Mouse (Mus musculus) mouse trophoblast stem cell (cell line): ENCODE measurements at regions not wholly inside any gene's neighbourhood (a gene's known extent, or its start where the extent isn't known, plus 50 kb on each side); places are given as distances from the start of the nearest gene placed in this dataset.

Source experiments
- in situ Hi-C, 2 experiments: fragments of 300-500 bp; cut with MseI, MboI; formaldehyde crosslinking; loops; 2 replicates in 1 of 2; 3 replicates in 1 of 2; pipeline ENCODE4 v1.15.1; 2025

DNA sequence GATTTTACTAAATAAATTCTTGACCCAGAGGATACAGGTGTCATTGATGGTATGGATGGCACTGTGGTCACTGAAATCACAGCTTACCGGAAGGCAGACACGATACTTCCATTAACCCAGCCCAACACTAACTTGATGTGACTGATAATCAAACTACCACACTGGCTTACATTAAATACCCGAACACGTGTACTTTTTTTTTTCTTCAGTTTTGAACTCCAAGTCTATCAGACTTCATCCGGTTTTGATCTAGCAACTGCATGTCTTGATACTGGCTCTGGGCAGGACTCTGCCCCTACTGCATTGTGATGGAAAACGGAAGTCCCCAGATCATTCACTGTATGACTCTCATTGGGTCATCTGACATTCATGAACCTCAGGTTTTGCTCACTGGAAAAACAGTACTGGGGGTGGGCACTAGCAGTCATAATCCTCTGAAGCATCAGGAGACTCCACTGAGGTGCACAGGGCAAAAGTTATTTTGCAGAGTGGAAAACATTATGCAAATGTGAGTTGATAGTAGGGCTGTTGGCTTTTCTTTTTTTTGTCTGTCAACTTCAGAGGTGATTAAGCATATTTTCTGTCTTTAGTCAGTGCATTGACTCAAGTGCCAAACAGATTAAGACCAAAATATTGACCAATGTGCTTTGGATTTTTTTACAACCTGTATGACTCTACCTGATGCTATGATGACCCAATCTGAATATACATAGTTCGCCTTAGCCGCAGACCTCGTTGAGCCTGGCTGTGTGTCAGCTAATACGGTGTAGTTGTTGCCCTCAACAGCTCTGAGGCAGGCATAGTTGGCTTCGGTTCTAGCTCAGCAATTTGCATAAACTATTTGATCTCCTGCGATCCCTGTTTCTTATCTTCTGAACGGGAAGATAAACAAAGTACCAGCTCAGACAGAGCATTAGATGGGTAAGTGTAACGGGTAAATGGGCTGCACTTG is 174.1 kb upstream of the Cited2 start:
- in situ Hi-C loops, result no loop called here

DNA sequence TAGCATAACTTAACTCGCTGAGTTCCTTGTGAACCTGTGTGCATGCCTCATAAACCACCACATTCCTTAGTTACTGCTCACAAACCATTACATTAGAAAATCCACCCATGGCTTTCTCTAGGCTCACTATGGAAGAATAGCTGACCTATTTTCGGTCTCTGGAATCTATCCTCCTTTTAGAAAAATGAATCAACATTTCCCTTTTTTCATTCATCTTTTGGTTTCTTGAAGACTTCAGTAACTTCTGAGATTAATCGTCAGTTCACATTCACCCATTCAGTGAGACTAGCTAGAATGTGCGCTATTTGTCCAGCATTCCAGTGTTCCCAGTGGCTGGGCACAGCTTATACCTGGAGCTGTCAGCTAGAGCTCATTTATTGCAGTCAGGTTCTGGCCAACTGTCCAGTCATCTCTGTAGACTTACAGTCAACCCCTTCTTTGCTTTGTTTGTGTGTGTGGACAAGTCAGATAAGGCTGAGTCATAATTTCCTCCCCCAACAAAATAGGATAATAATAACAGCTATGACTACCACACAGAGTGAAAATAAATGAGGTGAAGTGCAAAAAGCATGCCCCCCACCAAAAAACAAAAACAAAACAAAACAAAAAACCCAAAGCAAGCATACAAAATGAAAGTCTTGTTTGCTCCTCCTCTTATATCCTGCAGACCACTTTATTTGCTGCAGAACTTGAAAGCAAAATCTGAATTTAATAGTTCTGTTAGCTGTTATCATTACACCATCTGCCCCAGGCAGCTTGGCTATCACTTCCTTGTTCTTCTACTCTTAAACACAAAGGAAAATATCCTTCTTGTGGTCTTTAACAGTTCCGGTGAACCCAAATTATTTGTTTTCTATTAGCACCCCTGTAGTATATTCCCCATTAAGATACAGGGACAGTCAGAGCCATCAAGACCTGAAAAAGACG is 173.0 kb upstream of the Cited2 start:
- in situ Hi-C loops, result no loop called here

DNA sequence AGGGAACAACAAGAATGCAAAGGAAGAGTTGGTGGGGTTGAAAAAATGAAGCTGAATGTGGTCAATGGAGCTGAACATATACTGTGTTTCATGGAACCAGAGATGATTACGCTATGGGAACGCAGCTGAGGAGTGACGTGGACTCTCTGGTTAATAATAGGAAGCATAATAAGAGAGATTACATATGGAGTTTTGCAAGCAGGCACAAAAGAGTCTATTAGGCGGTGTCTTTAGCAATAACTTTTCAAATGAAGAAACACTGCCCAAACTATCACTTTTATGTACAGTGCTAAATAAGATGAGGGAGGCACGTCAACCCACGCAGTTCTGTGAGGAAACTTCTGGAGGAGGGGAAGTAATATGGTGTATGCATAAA is 172.4 kb upstream of the Cited2 start:
- in situ Hi-C loops, result no loop called here

DNA sequence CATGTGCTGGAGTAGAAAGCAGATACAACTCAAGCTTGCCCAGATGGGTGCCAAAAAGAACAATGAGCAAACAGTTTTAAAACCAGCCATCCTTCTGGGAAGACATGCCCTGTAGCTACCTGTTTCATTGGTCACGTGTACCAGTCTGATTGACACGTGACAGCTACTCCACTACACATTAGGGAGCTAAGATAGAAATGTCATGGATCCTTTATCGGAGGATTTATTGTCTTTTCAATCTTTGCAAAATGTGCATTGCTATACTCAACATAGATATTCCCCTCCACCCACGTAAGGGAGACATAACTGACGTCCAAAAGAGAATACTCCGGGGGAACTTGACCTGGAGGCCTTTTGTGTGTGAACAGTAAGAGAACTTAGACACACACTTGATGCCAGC is 171.1 kb upstream of the Cited2 start:
- in situ Hi-C loops, result no loop called here

DNA sequence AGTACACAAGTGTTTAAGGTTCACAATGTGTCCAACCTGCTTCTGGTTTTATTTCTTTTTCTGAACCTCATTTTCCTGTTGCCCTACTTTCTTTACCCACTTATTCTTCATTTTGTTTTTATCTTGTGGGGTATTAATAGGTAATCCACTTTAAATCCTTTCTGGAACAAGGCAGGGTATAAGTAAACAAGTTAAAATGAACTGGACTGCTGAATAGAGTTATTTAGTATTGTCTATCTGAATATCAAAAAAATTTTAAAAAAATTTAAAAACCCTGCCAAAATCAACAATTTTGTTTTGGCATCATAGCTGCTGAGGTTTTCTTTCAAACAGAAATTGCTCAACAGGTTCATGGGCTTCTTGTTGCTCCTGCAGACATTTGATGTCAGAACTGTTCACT is 170.7 kb upstream of the Cited2 start:
- in situ Hi-C loops, result no loop called here

DNA sequence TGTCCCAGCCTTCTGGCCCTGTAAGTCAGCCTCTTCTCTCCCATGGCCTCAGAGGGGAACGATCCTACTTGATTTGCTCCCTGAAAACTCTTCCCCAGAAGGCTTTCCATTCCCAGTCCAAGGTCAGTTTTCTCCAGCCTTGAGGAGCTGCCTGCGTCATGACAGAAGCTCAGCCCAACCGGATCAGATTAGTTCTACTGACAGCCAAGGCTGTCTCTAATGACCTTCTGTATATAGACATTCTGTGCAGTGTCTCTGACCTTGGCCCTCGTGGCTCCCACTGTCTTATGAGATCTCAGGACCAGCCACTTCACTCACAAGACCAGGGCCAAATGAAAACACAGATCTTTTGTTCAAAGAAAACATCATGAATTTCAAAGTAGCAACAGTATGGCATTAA is 166.6 kb upstream of the Cited2 start:
- in situ Hi-C loops, result no loop called here

DNA sequence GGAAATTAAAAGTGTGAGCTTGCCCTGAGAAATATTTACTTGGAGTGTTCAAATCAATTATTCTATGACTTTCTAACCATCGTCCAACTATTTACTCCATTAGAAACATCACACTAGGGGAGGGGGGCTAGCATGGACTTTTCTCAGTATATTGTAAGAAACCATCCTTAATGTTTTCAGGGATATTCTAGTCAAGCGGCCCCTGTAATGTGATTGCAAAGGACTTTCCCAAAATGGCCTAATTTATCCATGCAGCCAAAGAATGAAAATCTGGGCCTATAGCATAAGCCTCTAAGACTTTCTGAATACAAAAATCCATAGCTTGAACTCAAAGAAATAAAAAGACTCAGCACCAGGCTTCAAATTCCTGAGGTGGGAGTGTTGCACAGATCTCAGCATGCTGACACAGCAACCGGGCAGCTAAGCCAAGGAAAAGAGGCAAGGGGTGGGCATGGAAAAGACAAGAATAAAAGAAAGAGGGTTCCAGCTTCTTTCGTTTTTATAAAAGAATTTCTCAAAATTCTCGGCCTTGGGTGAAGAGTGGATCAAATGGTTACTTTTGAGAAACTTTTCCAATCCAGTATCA is 163.6 kb upstream of the Cited2 start:
- in situ Hi-C loops, result no loop called here

DNA sequence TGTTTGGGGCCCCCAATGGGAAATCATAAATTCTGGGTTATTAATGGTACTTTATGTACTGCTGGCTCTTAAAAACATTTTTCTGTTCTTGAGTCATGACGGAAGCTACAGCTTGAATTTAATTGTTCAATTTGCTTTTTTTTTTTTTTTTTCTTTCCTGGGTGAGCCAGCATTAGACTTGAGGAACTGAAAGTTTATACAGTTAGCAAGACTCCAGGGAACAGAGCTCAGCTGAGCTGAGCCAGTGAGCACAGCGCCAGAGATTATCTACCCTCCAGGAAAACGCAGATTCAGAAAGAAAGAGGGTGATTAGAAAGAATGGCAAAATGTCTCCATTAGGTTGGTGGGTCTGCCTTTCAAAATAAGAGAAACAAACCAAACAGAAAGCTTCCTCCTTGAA is 163.0 kb upstream of the Cited2 start:
- in situ Hi-C loops, result no loop called here

DNA sequence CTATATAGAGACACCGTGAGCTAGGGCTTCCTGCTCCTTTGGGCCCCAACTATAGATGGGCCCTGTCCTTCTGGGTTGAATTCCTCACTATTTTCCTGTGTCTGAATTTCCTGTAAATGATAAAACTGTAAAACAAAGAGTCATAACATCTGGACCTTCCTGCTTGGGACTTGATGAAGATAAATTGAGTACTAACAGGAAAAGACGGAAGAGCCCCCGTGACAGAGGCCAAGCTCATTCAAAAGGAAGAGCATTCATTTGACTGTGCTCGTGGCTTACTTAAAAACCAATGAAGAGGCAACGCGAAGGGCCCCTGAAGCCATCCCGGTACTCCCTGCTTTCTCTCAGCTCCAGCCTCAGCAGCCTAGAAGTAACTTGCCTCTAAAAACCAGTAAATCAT is 161.6 kb upstream of the Cited2 start:
- in situ Hi-C loops, result no loop called here

DNA sequence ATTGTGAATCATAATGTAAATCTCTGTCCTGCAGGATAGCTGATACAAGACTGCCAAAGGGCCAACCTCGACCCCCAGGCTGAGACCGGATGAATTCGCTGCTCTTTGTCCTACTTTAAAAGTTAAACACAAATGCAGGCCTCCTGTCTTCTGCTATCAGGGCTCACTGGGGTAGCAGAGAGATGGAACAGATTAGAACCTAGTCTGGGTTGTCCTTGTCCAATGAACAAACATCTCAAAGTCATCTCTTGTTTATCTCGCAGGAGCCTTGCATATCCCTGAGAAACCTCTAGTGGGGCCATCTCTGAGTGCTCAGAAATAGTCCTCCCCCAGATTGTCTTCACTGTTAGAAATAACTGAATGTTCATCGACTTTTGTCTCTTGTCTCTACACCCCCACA is 161.0 kb upstream of the Cited2 start:
- in situ Hi-C loops, result no loop called here

DNA sequence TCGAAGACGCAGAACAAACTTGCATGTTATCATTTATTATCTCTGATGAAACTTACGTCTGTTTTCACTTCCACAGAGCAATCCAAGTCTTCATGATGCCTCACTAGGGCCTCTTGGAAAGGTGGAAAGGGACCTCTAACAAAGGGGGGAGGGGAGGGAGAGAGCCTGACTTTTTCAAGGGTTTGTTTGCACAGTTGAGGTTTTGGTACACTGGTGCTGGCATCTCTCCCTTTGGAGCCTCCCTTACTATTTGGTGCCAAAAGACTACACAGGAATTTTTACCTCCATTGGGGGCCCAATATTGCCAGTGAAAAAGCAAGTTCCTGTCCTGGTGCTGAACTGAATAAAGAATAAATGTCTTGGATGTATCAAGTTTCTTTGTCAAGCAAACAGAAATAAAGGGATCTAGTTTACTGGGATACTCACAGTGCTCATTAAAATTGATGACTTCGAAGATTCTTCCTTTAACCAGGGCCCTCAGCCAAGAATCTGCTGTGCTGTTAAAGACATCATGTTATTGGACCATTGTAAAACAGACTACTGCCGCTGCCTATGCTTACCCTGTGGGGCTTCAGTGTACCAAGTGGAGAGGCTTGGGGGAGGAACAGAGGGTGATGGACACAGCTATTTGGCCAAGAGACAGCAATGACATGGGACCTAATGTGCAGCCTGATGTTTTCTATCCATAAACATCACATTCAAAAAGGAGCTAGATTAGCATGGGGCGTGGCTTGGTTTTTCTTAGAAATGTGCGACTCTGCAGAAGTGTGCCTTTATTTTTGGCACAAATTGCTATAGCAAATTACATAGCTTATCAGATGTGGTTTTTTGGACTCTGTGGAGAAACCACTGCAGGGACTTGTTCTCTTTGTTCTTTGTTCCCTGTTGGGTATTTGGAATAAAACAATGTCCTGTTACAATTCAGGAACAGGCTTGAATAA is 160.3 kb upstream of the Cited2 start:
- in situ Hi-C loops, result no loop called here

DNA sequence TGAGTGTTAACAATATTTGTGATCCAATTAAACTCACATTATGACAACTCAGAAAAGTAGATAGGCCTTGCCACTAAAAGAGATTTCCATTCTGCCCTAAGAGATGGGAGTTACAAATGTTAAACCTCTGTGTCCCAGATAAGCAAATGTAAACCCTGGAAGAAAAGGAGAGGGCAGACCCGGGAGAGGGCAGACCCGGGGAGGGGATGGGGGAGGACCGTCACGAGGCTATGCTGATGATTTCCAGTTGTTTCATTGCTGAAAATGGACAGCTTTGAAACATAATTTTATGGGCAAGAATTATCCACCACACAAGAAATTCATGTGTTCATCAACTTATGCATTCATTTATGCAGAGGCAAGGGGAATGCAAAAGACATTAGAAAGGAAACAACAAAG is 159.7 kb upstream of the Cited2 start:
- in situ Hi-C loops, result no loop called here

DNA sequence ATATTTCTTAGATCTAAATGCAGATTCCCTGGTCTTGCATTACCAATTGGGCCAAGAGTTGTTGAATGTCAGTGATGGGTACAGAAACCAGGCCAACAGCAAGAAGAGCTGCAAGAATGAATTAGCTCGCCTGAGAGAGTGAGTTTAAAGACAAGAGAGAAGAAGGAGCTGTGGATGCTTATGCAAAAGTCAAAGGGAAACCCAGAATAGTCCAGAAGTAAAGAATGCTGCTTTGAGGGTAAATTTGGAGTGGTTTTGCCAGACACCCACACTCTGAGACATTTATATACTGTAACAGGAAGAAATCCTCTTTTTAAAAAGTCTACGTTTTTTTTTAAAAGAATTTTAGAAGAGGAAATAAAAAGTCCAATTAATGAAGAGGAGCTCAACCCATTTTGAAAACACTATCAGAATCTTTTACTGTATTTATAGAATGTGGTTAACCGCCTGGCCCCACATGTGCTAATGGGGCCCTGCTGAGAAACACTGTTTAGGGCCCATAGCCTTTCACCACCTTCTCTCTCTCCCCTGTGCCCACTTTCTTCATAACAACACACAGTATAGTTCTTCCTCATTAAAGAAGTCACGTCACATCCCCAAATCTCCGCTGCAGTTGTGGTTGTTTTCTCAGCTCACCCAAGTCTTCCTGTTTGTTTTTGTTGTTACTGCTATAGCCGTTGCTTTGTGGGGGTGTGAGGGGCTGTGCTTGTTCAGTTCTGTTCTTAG is 158.0 kb upstream of the Cited2 start:
- in situ Hi-C loops, result no loop called here

DNA sequence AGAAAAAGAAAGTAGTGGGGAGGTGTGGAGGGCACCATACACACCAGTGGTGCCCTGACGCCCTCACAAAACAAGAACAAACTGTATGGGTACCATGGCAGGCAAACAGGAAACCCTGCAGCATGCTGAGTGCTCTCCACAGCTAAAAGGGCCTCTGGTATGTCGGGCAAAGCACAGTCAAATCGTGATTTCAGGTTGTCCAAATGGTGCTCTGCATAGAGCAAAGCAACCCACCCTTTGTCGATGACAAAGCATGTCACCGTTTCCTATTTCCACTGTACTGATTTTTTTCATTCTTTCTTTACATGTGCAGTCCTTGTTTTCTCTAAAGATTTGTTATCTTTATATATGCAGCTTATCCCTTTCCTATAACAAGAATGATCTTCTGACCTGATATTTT is 156.0 kb upstream of the Cited2 start:
- in situ Hi-C loops, result no loop called here

DNA sequence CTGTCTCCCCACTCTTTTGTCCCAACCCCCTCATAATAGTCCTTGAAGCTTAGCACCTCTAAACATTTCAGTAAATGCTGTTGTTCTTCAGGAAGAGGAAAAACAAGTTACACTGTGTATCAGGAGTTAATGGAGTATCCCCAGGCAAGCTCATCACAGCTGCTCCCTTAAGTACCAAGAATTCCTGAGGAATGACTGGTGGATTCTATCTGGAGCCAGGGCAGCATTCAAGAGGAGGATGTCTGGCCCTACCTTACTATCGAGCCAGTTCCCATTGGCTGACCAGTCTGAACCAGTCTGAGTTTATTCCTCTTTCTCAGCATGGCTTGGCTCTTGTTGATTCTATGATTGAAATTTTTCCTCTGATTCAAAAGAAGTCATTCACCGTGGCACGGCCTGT is 155.4 kb upstream of the Cited2 start:
- in situ Hi-C loops, result no loop called here

DNA sequence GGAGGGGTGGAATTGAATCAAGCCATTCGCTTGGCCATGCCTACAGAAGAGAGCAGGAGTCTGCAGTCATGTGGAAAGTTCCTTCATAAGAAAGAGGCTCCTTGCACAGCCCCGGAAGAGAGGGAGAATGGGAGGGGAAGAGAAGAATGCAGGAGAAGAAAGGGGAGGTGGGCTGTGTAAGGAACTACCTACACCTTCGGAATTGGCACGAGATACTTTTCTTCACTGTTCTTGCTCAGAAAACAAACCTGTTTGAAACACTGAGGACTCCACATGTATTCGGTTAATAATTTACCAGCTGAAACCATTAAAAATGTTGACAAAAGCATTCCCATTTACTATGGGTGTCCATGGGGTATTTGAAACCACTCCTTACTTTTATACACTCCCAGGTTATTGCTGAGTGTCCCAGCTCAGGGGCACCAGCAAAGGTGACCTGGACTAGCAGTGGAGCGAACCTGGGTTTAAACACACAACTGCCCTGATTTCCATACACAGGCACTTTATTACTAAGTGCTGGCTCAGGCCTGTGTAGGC is 153.4 kb upstream of the Cited2 start:
- in situ Hi-C loops, result loop anchor here in 1 of 2 experiments (10.0 kb wide), 1 partner anchor 155 kb away; the partner anchor contains the start of gene Cited2

DNA sequence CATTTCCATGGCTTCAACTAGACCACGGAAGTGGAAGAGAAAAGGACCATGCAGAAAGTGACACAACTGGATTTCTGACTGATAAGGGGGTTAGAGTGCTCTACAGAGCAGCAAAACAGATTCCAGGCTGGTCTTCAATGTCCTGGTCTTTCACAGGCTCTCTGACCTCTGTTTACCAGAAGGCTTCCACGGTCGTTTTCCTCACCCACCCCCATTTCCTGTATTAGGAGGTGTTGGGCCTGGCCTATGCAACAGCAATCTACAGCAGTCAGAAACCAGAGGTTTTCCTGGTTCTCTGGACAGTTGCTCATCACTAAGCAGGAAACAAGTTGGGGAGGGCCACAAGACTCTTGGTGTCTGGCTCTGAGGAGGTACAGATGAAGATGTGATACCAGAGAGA is 148.1 kb upstream of the Cited2 start:
- in situ Hi-C loops, result loop anchor here in 1 of 2 experiments (10.0 kb wide), 1 partner anchor 150 kb away; the partner anchor contains the start of gene Cited2

DNA sequence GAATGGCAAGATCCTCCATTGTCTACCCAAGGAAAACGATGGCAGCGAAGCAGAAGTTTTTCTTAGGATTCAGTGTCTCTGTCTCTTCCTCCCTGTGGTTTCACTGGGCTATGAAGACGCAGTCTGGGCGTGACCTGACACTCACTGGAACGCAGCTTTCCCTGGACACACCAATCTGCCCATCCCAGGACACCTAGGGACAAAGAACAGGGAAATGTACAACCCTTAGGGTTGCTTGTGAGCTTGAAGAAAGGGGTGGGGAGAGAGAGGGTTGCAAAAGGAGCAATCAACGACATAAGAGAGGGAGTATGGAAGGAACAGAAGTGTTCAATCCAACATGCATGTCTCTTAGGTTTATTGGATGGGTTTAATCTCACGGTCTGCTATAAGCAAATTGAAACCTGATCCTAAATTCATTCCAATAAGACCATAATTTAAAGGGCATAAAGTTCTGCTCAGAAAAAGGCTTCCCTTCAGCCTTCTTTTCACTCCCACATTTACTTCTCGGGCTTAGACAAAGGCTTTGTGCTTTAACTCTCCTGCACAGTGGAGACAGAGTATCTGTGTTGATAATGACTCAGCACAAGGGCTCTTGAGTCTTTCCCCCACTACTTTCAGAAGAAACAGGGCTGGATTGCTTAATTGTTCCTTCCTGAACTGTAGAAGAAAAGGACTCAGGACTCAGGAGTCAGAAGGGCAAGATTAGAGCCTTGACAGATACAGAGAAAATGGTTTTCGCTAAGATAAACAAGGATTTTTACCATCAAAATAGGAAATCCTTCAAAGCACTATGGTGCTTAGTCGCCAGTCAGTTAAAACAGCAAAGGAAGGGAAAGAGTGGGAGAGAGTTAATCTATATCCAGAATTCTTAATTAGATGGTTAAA is 147.3 kb upstream of the Cited2 start:
- in situ Hi-C loops, result loop anchor here in 1 of 2 experiments (10.0 kb wide), 1 partner anchor 149 kb away; the partner anchor contains the start of gene Cited2

DNA sequence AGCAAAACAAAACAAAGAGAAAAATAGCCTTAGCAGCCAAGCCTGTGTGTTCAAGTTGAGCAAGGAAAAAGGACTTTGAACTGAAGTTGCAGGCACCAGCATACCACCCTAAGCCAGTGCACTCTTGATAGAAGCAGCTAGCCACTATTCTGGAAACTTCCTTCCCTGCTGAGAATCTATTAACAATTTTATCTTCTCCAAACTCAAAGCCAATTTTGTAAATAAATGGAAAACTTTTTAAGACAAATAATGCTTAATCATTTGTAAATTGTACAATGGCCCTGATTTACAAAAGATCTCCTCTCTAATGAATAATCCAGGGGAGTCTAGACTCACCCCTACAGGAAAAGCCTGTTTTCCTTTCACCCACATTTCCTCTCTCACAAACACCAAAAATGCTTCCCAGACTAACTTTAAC is 146.7 kb upstream of the Cited2 start:
- in situ Hi-C loops, result loop anchor here in 1 of 2 experiments (10.0 kb wide), 1 partner anchor 148 kb away; the partner anchor contains the start of gene Cited2
